Mouse (Mus musculus) v-Abl transformed pro-B cells (cell line): ENCODE results near the gene Cep95.
"Not testable (repeated sequence)": the region's sequence is repeated elsewhere in the genome, so short reads cannot be mapped to it uniquely, and the experiment has no call there.

ENCODE experiments used
- in situ Hi-C, 2 experiments: fragments of 400-800 bp; cut with MboI; formaldehyde crosslinking; loops; one replicate each; pipeline ENCODE4 v1.15.1; 2025; ENCODE audit not compliant: unreplicated experiment in 2 of 2

The Cep95 gene

GRCm38 (mm10) chr11:106770195-106770974 lies 18.7 kb upstream of the Cep95 start:
- in situ Hi-C loops = loop anchor here (5.0 to 25.0 kb wide), 2 partner anchors 123 to 258 kb away; no protein-coding TSS in a partner anchor

GRCm38 (mm10) chr11:106773061-106773460 lies 16.0 kb upstream of the Cep95 start:
- in situ Hi-C loops = loop anchor here (5.0 to 25.0 kb wide), 2 partner anchors 126 to 261 kb away; no protein-coding TSS in a partner anchor

GRCm38 (mm10) chr11:106776960-106777359 lies 12.1 kb upstream of the Cep95 start:
- in situ Hi-C loops = loop anchor here in 1 of 2 experiments (5.0 kb wide), 1 partner anchor 35 kb away; no protein-coding TSS in a partner anchor

- in situ Hi-C loops = loop anchor here in 1 of 2 experiments (5.0 kb wide), 1 partner anchor 35 kb away; no protein-coding TSS in a partner anchor
These were observed 11.7 kb upstream of the Cep95 start for GRCm38 (mm10) chr11:106777395-106777794.

GRCm38 (mm10) chr11:106778132-106778531 lies 10.9 kb upstream of the Cep95 start:
- in situ Hi-C loops = loop anchor here in 1 of 2 experiments (5.0 kb wide), 1 partner anchor 36 kb away; no protein-coding TSS in a partner anchor

- in situ Hi-C loops = loop anchor here in 1 of 2 experiments (5.0 kb wide), 1 partner anchor 36 kb away; no protein-coding TSS in a partner anchor
These were observed 10.3 kb upstream of the Cep95 start for GRCm38 (mm10) chr11:106778589-106779387.

GRCm38 (mm10) chr11:106779388-106780088 lies 9.5 kb upstream of the Cep95 start, which contains the start of gene Polg2:
Gene Polg2, minus strand, starts transcription at chr11:106779537.
- in situ Hi-C loops = loop anchor here in 1 of 2 experiments (5.0 kb wide), 1 partner anchor 37 kb away; no protein-coding TSS in a partner anchor

GRCm38 (mm10) chr11:106780089-106780425 lies 9.0 kb upstream of the Cep95 start:
- in situ Hi-C loops = no loop called here

- in situ Hi-C loops = no loop called here
These were observed 8.3 kb upstream of the Cep95 start for GRCm38 (mm10) chr11:106780590-106781220.

GRCm38 (mm10) chr11:106782271-106782670 lies 6.8 kb upstream of the Cep95 start:
- in situ Hi-C loops = not testable (repeated sequence)

- in situ Hi-C loops = no loop called here
These were observed 5.9 kb upstream of the Cep95 start for GRCm38 (mm10) chr11:106782841-106783764.

- in situ Hi-C loops = no loop called here
These were observed 4.6 kb upstream of the Cep95 start for GRCm38 (mm10) chr11:106784476-106784875.

GRCm38 (mm10) chr11:106785043-106785442 lies 4.0 kb upstream of the Cep95 start:
- in situ Hi-C loops = no loop called here

- in situ Hi-C loops = no loop called here
These were observed 1.7 kb upstream of the Cep95 start for GRCm38 (mm10) chr11:106787131-106788025.

- in situ Hi-C loops = no loop called here
These were observed 852 bp upstream of the Cep95 start for GRCm38 (mm10) chr11:106788026-106788774.

- in situ Hi-C loops = no loop called here
These were observed 597 bp downstream of the Cep95 start for GRCm38 (mm10) chr11:106789649-106790048.

- in situ Hi-C loops = no loop called here
These were observed 4.8 kb downstream of the Cep95 start for GRCm38 (mm10) chr11:106793846-106794245.
